Mouse (Mus musculus) liver, embryonic 16.5 days (tissue): Measurements from ENCODE around the gene Rnf180. TPM values are rescaled to one million over a fixed set of nuclear protein-coding genes. Genes with fewer than 3 reads are reported as not detected.
"Not testable (repeated sequence)": the region's sequence is repeated elsewhere in the genome, so short reads cannot be mapped to it uniquely, and the experiment has no call there.

Experiments
- ATAC-seq: fragments of 200-750 bp; cut with Nextera tagmentation; 2 replicates; pipeline ENCODE4 v1.8.0; 2017; ENCODE audit warnings: low read depth, mild to moderate bottlenecking, moderate number of reproducible peaks, moderate library complexity
- H3K27ac ChIP-seq: fragments of 300-500 bp; sonication (generic); 2 replicates; pipeline ENCODE4 v1.5.1; 2014; ENCODE audit warnings: mild to moderate bottlenecking, low read length
- H3K27me3 ChIP-seq: fragments of 300-500 bp; sonication (generic); 2 replicates; pipeline ENCODE4 v1.6.1; 2014; ENCODE audit warnings: low read depth, low read length, mixed read lengths; ENCODE audit not compliant: control insufficient read depth, insufficient read depth
- H3K36me3 ChIP-seq: fragments of 300-500 bp; sonication (generic); 2 replicates; pipeline ENCODE4 v1.6.1; 2014; ENCODE audit warnings: mild to moderate bottlenecking; ENCODE audit not compliant: control insufficient read depth, insufficient read depth
- H3K4me1 ChIP-seq: fragments of 300-500 bp; sonication (generic); 2 replicates; pipeline ENCODE4 v1.6.1; 2014; ENCODE audit warnings: low read depth, low read length, mixed read lengths; ENCODE audit not compliant: control insufficient read depth
- H3K4me2 ChIP-seq: fragments of 300-500 bp; sonication (generic); 2 replicates; pipeline ENCODE4 v1.6.1; 2014; ENCODE audit warnings: low read depth, low read length, mixed read lengths
- H3K4me3 ChIP-seq: fragments of 300-500 bp; sonication (generic); 2 replicates; pipeline ENCODE4 v1.5.1; 2014; ENCODE audit warnings: low read depth, mild to moderate bottlenecking, low read length
- H3K9ac ChIP-seq: fragments of 300-500 bp; sonication (generic); 2 replicates; pipeline ENCODE4 v1.6.1; 2014; ENCODE audit warnings: low read depth, low read length
- H3K9me3 ChIP-seq: fragments of 300-500 bp; sonication (generic); replicated peaks from 2 replicates; pipeline ENCODE4 v1.6.1; 2016; ENCODE audit warnings: low read length; ENCODE audit not compliant: control insufficient read depth
- WGBS: fragments of 180-500 bp; shearing (Covaris S2); extraction: QIAGEN DNeasy Blood & Tissue Kit; methylation state at CpG from one replicate; pipeline ENCODE4 v1.1.7; 2014; ENCODE audit not compliant: insufficient replicate concordance; 5-methylcytosine and 5-hydroxymethylcytosine counted together
- polyA plus RNA-seq: library from polyadenylated mRNA; unstranded; fragments of >200 nt; fragmentation: Nextera tagmentation; extraction: Ambion mirVana; gene quantifications from 2 replicates; pipeline ENCODE4 v1.2.1, GENCODE M21; 2015

Rnf180 gene
- 0.54 and 0.59 TPM in 2 replicates for polyA plus RNA-seq

DNA sequence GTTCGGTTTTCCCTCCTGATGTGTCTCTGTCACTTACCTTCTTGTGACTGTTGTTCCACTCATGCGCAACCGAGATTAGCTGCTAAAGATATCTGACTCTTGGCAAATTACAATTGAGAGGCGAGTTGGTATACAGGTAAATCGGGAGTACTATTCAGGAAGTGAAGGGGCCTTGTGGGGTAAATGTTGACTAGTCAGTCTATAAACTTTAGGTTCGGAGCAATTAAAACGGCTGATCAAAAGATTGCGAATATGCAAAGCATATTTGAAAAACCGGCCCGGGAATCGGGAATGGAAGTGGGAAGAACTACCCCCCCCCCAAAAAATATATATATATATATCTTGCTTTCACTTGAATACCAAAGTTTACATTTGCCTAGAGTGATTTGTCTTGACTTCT, at the start of gene Rnf180:
Gene Rnf180 (minus strand): TSS at position 101 of the 400 bp plus-strand sequence.
- no peaks in the 10 kb centered on the region for H3K4me1 ChIP-seq
- 38% methylated on average over 11 of the region's 11 CpGs for WGBS

DNA sequence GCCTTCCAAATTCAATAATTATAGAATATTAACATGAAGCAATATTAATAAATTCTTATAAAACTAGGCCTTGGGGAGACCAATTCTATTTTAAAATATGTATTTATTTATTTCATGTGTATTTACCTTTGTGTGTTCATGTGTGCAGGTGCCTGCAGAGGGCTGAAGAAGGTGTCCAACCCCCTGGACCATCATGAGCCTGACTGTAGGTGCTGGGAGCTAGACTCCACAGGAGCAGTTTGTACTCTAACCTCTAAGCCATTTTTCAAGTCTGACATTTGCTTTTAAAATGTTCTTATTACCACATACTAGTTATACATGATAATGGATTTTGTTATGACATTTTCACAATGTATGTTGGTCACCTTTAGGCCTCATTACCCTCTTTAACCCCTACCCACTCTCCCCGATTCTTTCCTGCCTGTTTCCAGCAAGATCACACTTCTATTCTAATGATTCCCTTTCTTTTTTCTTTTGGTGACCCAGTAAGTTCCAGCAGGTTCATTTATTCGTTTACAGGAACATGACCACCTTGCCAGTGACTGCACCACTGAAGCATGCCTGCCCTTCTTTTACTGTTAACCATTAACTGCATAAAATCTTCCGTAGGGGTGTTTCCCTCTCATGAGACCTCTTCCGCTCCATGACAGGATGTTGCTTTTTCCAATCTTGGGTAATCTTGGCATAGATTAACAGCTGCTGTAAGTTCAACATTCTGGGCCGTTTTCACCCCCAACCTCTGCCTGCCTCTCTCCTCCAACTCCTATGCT, 36.8 kb upstream of the Rnf180 start:
- H3K4me3 ChIP-seq, result no peak overlapping the region
- ATAC-seq, result no peak

More for the DNA sequence above, at the start of gene Rnf180:
- Histone ChIP-seq H3K9me3 (no peaks in the 10 kb centered on the region), H3K9ac (peak within 1 kb of the TSS; percentile 48), H3K4me3 (peak within 1 kb of the TSS; percentile 64), H3K27ac (no peak within 1 kb of the TSS), H3K27me3 (peaks cover 12% of the 10 kb centered on the region), H3K4me2 (peak within 1 kb of the TSS; percentile 77), H3K36me3 (no peaks in the 10 kb centered on the region)
- no peak for ATAC-seq

DNA sequence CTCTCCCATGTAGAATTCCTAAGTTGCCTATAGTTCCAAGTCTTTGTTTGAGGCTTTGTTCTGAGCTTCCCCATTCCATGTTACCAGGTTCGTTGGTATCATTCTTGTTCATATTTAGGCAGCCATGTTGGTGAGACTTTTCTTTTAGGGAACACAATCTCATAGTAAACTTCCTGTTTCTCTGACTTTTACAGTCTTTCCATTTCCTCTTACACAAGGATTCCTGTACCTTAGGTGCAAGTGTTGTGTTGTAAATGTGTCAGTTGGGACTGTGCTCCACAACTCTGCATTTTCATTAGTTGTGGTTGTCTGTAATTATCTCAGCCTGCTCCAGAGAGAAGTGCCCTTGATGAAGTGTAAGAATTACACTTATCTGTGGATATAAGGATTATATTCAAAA, 32.3 kb upstream of the Rnf180 start:
- no peaks in the 10 kb centered on the region for H3K27me3 ChIP-seq
- ATAC-seq, result no peak
- H3K36me3 ChIP-seq, result no peaks in the 10 kb centered on the region
- H3K27ac ChIP-seq, result no peak overlapping the region
- H3K9me3 ChIP-seq, result no peaks in the 10 kb centered on the region
- WGBS, result 29% methylated on average over 1 of the region's 1 CpGs
- no peak overlapping the region for H3K4me3 ChIP-seq
- H3K4me1 ChIP-seq, result no peaks in the 10 kb centered on the region
- no peak overlapping the region for H3K4me2 ChIP-seq
- no peak overlapping the region for H3K9ac ChIP-seq

More for the DNA sequence above, 36.8 kb upstream of the Rnf180 start:
- Histone ChIP-seq H3K27me3 (no peaks in the 10 kb centered on the region), H3K4me1 (no peaks in the 10 kb centered on the region), H3K27ac (no peak overlapping the region), H3K9me3 (no peaks in the 10 kb centered on the region), H3K9ac (no peak overlapping the region), H3K36me3 (no peaks in the 10 kb centered on the region), H3K4me2 (no peak overlapping the region)
- WGBS, result 38% methylated on average over 5 of the region's 5 CpGs

DNA sequence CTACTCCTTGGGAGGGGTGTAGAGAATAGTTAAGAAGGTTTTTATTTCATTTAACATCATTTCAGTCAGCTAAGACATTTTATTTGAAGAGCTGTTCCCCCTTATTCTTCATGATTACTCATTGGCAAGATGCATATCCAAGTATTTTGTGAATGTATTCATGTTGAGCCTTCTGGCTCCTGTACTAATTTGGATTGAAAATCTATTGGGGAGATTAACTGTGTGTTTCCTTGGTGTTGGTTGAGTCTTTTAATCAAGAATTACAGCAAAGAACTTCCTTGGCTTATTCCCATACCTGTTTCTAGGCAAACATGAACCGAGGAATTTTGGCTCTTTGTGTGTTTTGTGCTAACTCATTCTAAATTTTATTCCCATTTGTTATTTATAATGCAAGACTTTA, 22.3 kb upstream of the Rnf180 start:
- no peak overlapping the region for H3K27ac ChIP-seq
- no peak overlapping the region for H3K4me2 ChIP-seq
- no peak overlapping the region for H3K4me3 ChIP-seq
- 72% methylated on average over 1 of the region's 1 CpGs for WGBS
- no peaks in the 10 kb centered on the region for H3K9me3 ChIP-seq
- no peak for ATAC-seq
- no peaks in the 10 kb centered on the region for H3K36me3 ChIP-seq
- H3K27me3 ChIP-seq, result no peaks in the 10 kb centered on the region
- H3K4me1 ChIP-seq, result no peaks in the 10 kb centered on the region
- no peak overlapping the region for H3K9ac ChIP-seq

DNA sequence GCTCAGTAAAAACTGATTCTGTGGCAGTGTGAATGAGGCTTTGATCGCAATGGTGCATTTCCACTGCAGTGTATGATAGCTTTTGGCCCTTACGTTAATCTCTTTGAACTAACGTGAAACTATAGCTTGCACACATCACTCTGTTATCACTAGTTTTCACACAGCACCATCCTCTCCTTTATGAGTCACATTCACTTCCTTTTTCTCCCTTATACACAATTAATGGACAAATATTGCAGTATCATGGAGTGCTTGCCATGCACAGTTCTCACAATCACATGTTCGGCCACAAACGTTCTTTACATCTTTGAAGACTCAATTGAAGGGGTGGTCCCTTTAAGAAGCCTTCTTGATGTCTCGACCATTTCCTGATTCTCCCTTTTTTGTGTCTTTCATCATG, 21.4 kb upstream of the Rnf180 start:
- H3K27me3 ChIP-seq, result no peaks in the 10 kb centered on the region
- H3K9ac ChIP-seq, result no peak overlapping the region
- H3K4me2 ChIP-seq, result no peak overlapping the region
- no peaks in the 10 kb centered on the region for H3K36me3 ChIP-seq
- no peak overlapping the region for H3K4me3 ChIP-seq
- H3K9me3 ChIP-seq, result no peaks in the 10 kb centered on the region
- ATAC-seq, result no peak
- H3K4me1 ChIP-seq, result no peaks in the 10 kb centered on the region
- no peak overlapping the region for H3K27ac ChIP-seq
- 44% methylated on average over 6 of the region's 6 CpGs for WGBS

DNA sequence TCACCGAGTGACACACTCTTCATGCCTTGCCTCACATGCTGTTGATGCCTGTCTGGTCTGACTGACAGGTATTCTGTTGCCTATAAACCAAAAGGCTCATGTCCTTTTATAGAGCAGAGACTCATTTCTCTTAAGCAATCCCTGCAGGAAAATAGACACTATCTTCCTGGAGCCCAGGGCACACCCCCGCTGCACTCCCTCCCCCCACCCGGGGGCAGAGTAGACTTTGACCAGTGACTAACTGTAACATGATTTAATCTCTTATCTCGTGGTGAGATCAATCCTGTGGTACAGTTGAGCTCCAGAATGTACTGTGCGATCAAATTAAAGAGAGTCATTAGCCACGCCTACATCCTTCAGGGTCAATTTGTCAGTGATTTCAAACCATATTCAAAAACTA, 18.1 kb upstream of the Rnf180 start:
- H3K4me2 ChIP-seq, result no peak overlapping the region
- H3K4me3 ChIP-seq, result no peak overlapping the region
- peak; percentile 43 for ATAC-seq
- no peaks in the 10 kb centered on the region for H3K36me3 ChIP-seq
- H3K27me3 ChIP-seq, result no peaks in the 10 kb centered on the region
- H3K4me1 ChIP-seq, result no peaks in the 10 kb centered on the region
- H3K9me3 ChIP-seq, result no peaks in the 10 kb centered on the region
- WGBS, result 44% methylated on average over 6 of the region's 6 CpGs
- H3K27ac ChIP-seq, result no peak overlapping the region
- no peak overlapping the region for H3K9ac ChIP-seq

DNA sequence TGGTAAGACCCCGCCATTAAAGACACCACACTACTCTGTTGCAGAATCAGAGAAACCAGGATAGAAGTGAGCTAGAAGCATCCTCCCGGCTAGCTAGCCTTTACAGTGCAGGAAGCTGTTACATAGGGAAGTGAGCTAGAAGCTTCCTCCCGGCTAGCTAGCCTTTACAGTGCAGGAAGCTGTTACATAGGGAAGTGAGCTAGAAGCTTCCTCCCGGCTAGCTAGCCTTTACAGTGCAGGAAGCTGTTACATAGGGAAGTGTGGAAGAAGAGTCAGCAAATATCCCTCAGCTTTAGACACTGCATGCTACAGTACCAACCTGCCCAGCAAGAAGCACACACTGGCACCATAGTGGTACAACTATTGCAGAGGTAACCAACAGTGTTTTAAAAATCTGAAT, 15.9 kb upstream of the Rnf180 start:
- H3K4me1 ChIP-seq, H3K9me3 ChIP-seq, H3K36me3 ChIP-seq, H3K9ac ChIP-seq, H3K4me3 ChIP-seq, H3K27me3 ChIP-seq, H3K4me2 ChIP-seq, H3K27ac ChIP-seq: not testable (repeated sequence)
- whole genome bisulfite sequencing, result 37% methylated on average over 4 of the region's 4 CpGs
- ATAC-seq, result peak; percentile 79

DNA sequence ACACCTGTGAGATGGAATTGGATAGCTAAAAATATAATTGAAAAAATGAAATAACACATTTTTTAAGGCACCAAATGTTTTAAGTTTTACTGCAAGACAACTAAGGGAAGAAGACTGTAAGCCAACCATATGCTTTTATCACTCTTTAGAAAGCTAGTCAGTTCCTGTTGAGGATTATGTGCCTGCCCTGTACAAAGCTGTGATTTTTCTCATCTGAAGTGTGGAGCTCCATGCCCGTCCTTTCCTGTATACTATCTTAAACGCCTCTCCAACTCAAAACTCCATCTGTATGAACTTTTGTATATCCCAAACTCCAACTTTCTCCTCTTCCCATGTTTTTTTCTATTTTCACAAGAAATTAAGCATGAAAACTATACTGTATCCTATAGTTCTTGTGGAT, 10.9 kb upstream of the Rnf180 start:
- no peak overlapping the region for H3K4me2 ChIP-seq
- H3K27me3 ChIP-seq, result no peaks in the 10 kb centered on the region
- ATAC-seq, result no peak
- no peak overlapping the region for H3K9ac ChIP-seq
- 62% methylated on average over 2 of the region's 2 CpGs for WGBS
- H3K4me1 ChIP-seq, result no peaks in the 10 kb centered on the region
- no peak overlapping the region for H3K4me3 ChIP-seq
- H3K27ac ChIP-seq, result no peak overlapping the region
- H3K36me3 ChIP-seq, result no peaks in the 10 kb centered on the region
- no peaks in the 10 kb centered on the region for H3K9me3 ChIP-seq

DNA sequence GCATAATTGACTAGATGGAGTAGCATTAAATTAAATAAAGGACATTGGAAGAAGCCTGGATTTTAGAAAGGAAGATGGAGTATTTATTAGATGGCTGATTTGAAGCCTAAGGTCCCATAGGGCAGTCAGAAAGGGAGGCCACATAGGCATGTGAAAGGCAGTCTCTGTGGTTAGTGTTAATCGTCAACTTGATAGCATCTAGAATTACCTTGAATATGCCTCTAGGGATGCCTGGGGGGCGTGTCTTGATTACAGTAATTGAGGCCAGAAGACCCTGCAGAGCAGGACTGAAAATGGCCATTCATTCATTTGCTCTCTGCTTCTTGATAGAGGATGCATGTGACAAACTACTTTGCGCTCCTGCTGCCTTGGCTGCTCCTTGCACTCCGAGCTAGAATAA, 9.4 kb upstream of the Rnf180 start:
- Histone ChIP-seq H3K9me3 (no peaks in the 10 kb centered on the region), H3K27ac (no peak overlapping the region), H3K36me3 (no peaks in the 10 kb centered on the region), H3K4me3 (no peak overlapping the region), H3K4me1 (no peaks in the 10 kb centered on the region), H3K27me3 (no peaks in the 10 kb centered on the region), H3K9ac (no peak overlapping the region), H3K4me2 (no peak overlapping the region)
- 53% methylated on average over 4 of the region's 4 CpGs for WGBS
- ATAC-seq, result no peak
